Mouse (Mus musculus) cerebellum, adult 2 months (tissue): ENCODE results near the gene Gm44503.

Experiments used
- CTCF ChIP-seq: fragments of 200-500 bp; IDR thresholded peaks from 2 replicates; pipeline ENCODE4 v1.5.1; 2011; ENCODE audit warnings: low read depth, mild to moderate bottlenecking, control low read depth, low read length, moderate library complexity, borderline replicate concordance; ENCODE audit not compliant: insufficient read depth
- POLR2A ChIP-seq: fragments of 200-500 bp; IDR thresholded peaks from 2 replicates; pipeline ENCODE4 v1.6.1; 2011; ENCODE audit warnings: low read length, control low read depth, borderline replicate concordance; ENCODE audit not compliant: insufficient read depth

GRCm38 (mm10) chr9:73063621-73064290 lies 105.1 kb downstream of the Gm44503 start:
- TF ChIP-seq POLR2A (no peak), CTCF (no peak)
